In genomic region chr2:157789226-157789625, GRCm38 (mm10) we compare ENCODE assay signal across 19 mouse cellular contexts. TPM values are rescaled to one million over a fixed set of nuclear protein-coding genes. Genes with fewer than 3 reads are reported as not detected.
DNase-seq lines count a peak whose midpoint lies in the region; ATAC-seq and TF ChIP-seq lines count a peak whose summit lies in the region.
"Had no signal": no experiment of that assay in that cellular context is flagged by ENCODE, and none has a peak within 500 bp of the region (broad histone marks: within the 10 kb centered on the region; RNA-seq: fewer than 3 reads in every experiment).

No protein-coding gene starts in this region.

- H3K4me1 ChIP-seq in neural tube, embryonic 13.5 days (replicated peaks), result peaks cover 59% of the 10 kb centered on the region
- peaks cover 15% of the 10 kb centered on the region for H3K4me1 ChIP-seq in hindbrain, postnatal 0 days (ENCODE audit: insufficient read depth, low read length)

- H3K9me3 ChIP-seq in neural tube, embryonic 13.5 days, result no peaks in the 10 kb centered on the region
- H3K9me3 ChIP-seq in hindbrain, postnatal 0 days (ENCODE audit: low read length), result no peaks in the 10 kb centered on the region
- H3K9me3 ChIP-seq: embryonic facial prominence, embryonic 10.5 days; hindbrain, embryonic 15.5 days had no signal

- 77% methylated on average over 7 of the region's 7 CpGs for WGBS in neural tube, embryonic 13.5 days
- 69% methylated on average over 7 of the region's 7 CpGs for WGBS in hindbrain, postnatal 0 days

- no peak for ATAC-seq in neural tube, embryonic 13.5 days (ENCODE audit: low read depth)
- no peak for ATAC-seq in hindbrain, postnatal 0 days
- ATAC-seq: forebrain, postnatal 0 days; intestine, embryonic 16.5 days had no signal

- H3K36me3 ChIP-seq in neural tube, embryonic 13.5 days, result peaks cover 10% of the 10 kb centered on the region; the same call in 1 of the 2 replicates
- H3K36me3 ChIP-seq in hindbrain, postnatal 0 days (ENCODE audit: insufficient read depth, low read length), result no peaks in the 10 kb centered on the region
- H3K36me3 ChIP-seq: hindbrain, embryonic 15.5 days had no signal

- no peak overlapping the region for H3K9ac ChIP-seq in neural tube, embryonic 13.5 days
- H3K9ac ChIP-seq in hindbrain, postnatal 0 days (replicated peaks; ENCODE audit: low read length), result no peak overlapping the region
- H3K9ac ChIP-seq: forebrain, postnatal 0 days; hindbrain, embryonic 15.5 days had no signal

- no peak overlapping the region for H3K4me2 ChIP-seq in neural tube, embryonic 13.5 days
- no peak overlapping the region for H3K4me2 ChIP-seq in hindbrain, postnatal 0 days (ENCODE audit: low read depth, low read length)
- H3K4me2 ChIP-seq: heart, embryonic 11.5 days; hindbrain, embryonic 15.5 days had no signal

- H3K27me3 ChIP-seq in neural tube, embryonic 13.5 days, result peaks cover 39% of the 10 kb centered on the region
- H3K27me3 ChIP-seq in hindbrain, postnatal 0 days (ENCODE audit: insufficient read depth, low read length), result no peaks in the 10 kb centered on the region
- H3K27me3 ChIP-seq: hindbrain, embryonic 15.5 days had no signal

- peak overlapping the region; percentile 54; the same call in 1 of the 2 replicates for H3K27ac ChIP-seq in neural tube, embryonic 13.5 days (replicated peaks)
- peak overlapping the region; percentile 13; the same call in 1 of the 2 replicates for H3K27ac ChIP-seq in hindbrain, postnatal 0 days
- H3K27ac ChIP-seq: hindbrain, embryonic 15.5 days had no signal

- no peak for TF ChIP-seq CTCF in hindbrain, postnatal 0 days (IDR thresholded peaks at IDR 0.05; ENCODE audit: low read depth)

- peak; percentile 29 for DNase-seq in cerebellum, adult 9-11 months
- no peak for DNase-seq in cerebellum, postnatal 4 days (ENCODE audit: low spot score in 2 of 2)
- DNase-seq in neural tube, embryonic 10.5 days (ENCODE audit: extremely low spot score, low spot score), result no peak
- DNase-seq in cerebellum, postnatal 25 days, result peak; percentile 58 to 64
- DNase-seq in hindbrain, postnatal 0 days (ENCODE audit: low spot score), result no peak
- DNase-seq in adrenal gland, adult (ENCODE audit: inconsistent age in 2 of 2, low spot score in 1 of 2), result no peak
- DNase-seq: adrenal gland, adult 2 months; forebrain, postnatal 0 days; gastrocnemius, postnatal 14 days; heart, adult 11 months; heart, postnatal 10 days; layer of hippocampus, postnatal 36 days; lung, postnatal 4 days; thymus, postnatal 14 days had no signal

- no peak overlapping the region for H3K4me3 ChIP-seq in neural tube, embryonic 13.5 days
- no peak overlapping the region for H3K4me3 ChIP-seq in hindbrain, postnatal 0 days (ENCODE audit: low read length)
- H3K4me3 ChIP-seq: embryonic facial prominence, embryonic 10.5 days; hindbrain, embryonic 15.5 days had no signal

RNA-seq across cellular contexts. Expression of gene Ctnnbl1, which starts 52.0 kb away (rescaled TPM):
- polyA plus RNA-seq in neural tube, embryonic 13.5 days (2015; fragmentation: Nextera tagmentation; extraction: Ambion mirVana), result 69.7 and 72.2 TPM in 2 replicates
- 28.7 and 30.3 TPM in 2 replicates for total RNA-seq in hindbrain, postnatal 0 days (2014; rRNA removed)
- 42.7 and 45.4 TPM in 2 replicates for polyA plus RNA-seq in hindbrain, postnatal 0 days (2015; fragmentation: Nextera tagmentation; extraction: Ambion mirVana)

Comparison
In these comparisons a context has a peak if more than half of its experiments do, and no peak if none do; other contexts are left out.
1. DNase-seq: peak in cerebellum, adult 9-11 months (single experiment) and cerebellum, postnatal 25 days (2 of 2); none in cerebellum, postnatal 4 days (0 of 2), neural tube, embryonic 10.5 days (single experiment), hindbrain, postnatal 0 days (single experiment) and adrenal gland, adult (0 of 2).